Mouse (Mus musculus): ENCODE data around the gene Wdr19. TPM values are rescaled to one million over a fixed set of nuclear protein-coding genes. Genes with fewer than 3 reads are reported as not detected.

Gene Wdr19
- total RNA-seq (2023) = 1 to 10 TPM in 1 of 2 experiments, under 1 TPM in 1; 0.82 to 1.7 TPM

GRCm38 (mm10) chr5:65199346-65200128 lies at the start of gene Wdr19:
TSS of gene Wdr19 (plus strand) at chr5:65199696.

Other genes starting within 250 kb of the Wdr19 start
- gene Tlr6, start 239.6 kb upstream of the Wdr19 start, total RNA-seq (2023) = 10 to 100 TPM; 38.2 to 39.9 TPM
- gene Fam114a1, start 229.6 kb upstream of the Wdr19 start, total RNA-seq (2023) = 10 to 100 TPM; 16.3 to 23.1 TPM
- 10 to 100 TPM; 31.9 to 34.5 TPM for gene Tmem156, start 107.6 kb upstream of the Wdr19 start, total RNA-seq (2023)
- gene Klhl5, start 92.2 kb upstream of the Wdr19 start, total RNA-seq (2023) = 10 to 100 TPM; 77.6 to 83.0 TPM
- 10 to 100 TPM; 40.9 to 48.6 TPM for gene Rfc1, start 136.0 kb downstream of the Wdr19 start, total RNA-seq (2023)
- not detected for gene Klb, start 148.6 kb downstream of the Wdr19 start, total RNA-seq (2023)
- 1,000 to 10,000 TPM; 1,271 to 1,330 TPM for gene Rpl9, start 191.7 kb downstream of the Wdr19 start, total RNA-seq (2023)
- 10 to 100 TPM; 24.4 to 25.3 TPM for gene Lias, start 191.8 kb downstream of the Wdr19 start, total RNA-seq (2023)
- 10 to 100 TPM; 34.5 to 39.4 TPM for gene Ugdh, start 236.3 kb downstream of the Wdr19 start, total RNA-seq (2023)